Mouse (Mus musculus) bone marrow, adult 2 months (tissue): ENCODE results near the gene Nfic.

Experiments used
- CTCF ChIP-seq: fragments of 200-500 bp; IDR thresholded peaks from 2 replicates; pipeline ENCODE4 v1.5.1; 2011; ENCODE audit warnings: low read length, control low read depth; ENCODE audit not compliant: control insufficient read depth, insufficient read depth
- POLR2A ChIP-seq: fragments of 200-500 bp; IDR thresholded peaks from 2 replicates; pipeline ENCODE4 v1.6.1; 2011; ENCODE audit warnings: low read depth, mild to moderate bottlenecking, control low read depth, low read length, borderline replicate concordance; ENCODE audit not compliant: control insufficient read depth

DNA sequence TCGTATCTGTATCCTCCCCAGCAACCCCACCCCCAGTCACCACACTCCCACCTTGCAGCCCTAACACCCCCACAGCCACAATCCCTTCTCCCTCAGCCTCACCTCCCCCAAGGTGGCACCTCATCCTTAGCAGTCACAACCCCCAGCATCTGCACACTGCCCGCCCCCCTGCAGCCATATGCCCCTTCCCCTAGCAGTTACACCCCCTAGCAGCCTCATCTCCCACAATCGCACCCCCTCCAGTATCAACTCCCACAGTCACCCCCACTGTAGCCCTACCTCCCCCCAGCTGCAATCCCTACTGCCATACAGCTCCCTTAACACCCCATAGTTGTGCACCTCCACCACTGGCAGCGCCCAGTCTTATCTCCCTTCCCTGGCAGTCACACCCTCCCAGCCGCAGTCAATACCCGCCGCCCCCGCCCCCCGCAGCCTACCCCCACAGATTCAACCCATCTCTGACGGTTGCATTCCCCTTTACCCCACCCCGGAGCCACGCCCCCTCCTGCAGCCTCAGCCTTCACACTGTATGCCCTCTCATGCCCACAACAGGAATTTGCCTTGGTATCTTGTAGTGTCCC lies 1.6 kb upstream of the Nfic start:
- TF ChIP-seq CTCF: no peak
- TF ChIP-seq POLR2A: no peak
